Mouse (Mus musculus) lung, adult 2 months (tissue): ENCODE results near the gene Med16.

Experiments used
- CTCF ChIP-seq: fragments of 200-500 bp; IDR thresholded peaks from 2 replicates; pipeline ENCODE4 v1.5.1; 2011; ENCODE audit warnings: mild to moderate bottlenecking, low read length, control low read depth; ENCODE audit not compliant: insufficient read depth
- POLR2A ChIP-seq: fragments of 200-500 bp; IDR thresholded peaks from 2 replicates; pipeline ENCODE4 v1.6.1; 2011; ENCODE audit warnings: low read depth, mild to moderate bottlenecking, control low read depth, low read length, borderline replicate concordance; ENCODE audit errors: extremely low read depth

GRCm38 (mm10) chr10:79862925-79863324 lies 45.8 kb downstream of the Med16 start:
- TF ChIP-seq CTCF: no peak
- TF ChIP-seq POLR2A: no peak
